Mouse (Mus musculus): ENCODE results near the gene Ctsj.
"Not testable (repeated sequence)": the region's sequence is repeated elsewhere in the genome, so short reads cannot be mapped to it uniquely, and the experiment has no call there.

The Ctsj gene

GRCm38 (mm10) chr13:61005859-61006258 lies at the start of gene Ctsj:
Ctsj (minus strand) TSS chr13:61005959.
- no peak for DNase-seq (ENCODE audit: low spot score in 2 of 2)

DNA sequence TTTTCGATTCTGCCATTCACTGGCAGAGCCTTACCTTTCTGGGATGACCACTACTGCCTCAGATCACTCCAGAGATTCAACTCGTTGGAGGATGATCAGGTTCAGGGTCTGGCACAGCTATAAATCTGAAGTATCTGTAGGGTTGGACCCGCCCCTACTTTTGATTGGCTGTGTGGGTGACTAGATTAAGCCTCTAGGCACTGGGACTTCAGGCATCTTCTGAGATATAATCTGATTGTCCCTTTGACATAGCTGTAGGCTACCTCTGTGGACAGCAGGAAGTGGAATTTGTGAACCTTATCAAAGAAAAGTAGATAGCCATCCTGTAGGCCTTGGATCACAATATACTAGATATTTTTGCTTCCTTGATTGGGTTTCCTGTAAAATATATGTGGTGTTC lies 34.8 kb upstream of the Ctsj start, which contains the start of gene Ctsq:
TSS of gene Ctsq (minus strand) at position 101 of the 400 bp plus-strand sequence.
- DNase-seq (ENCODE audit: low spot score in 2 of 2): no peak

DNA sequence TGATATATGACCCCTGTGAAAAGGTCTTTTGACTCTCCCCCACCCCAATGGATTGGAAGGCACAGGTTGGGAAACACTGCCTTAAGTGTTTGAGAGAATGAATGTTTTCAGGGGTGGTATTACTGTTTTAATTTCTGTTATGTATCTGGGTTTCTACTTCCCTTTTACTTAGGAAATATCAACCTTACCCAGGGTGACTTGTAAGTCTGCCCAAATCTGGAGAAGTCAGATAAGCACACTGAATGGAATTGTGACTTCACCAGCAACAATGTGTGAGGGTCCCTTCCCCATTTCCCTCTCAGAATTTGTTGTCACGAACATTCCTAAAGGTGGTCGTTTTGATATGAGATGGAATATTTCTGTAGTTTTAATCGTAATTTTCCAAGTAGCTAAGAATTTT lies 17.0 kb upstream of the Ctsj start:
- DNase-seq (ENCODE audit: low spot score in 2 of 2): no peak

DNA sequence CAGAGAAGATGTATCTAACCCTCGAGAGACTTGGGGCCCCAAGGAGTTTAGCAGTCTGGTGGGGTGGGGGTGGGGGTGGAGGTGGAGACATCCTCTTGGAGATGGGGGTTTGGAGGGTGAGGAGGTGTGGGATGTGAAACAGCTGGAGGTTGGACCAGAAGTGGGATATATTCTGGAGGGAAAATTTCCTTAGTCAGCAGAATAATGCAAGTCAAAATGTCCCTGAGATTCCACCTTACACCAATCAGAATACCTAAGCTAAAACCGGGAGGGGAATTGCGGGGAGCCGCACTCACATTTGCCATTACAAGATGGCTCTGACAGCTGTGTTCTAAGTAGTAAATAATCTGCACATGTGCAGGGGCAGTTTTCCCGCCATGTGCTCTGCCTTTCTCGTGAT lies 16.1 kb upstream of the Ctsj start:
- DNase-seq (ENCODE audit: low spot score in 2 of 2): no peak

- no peak for DNase-seq (ENCODE audit: low spot score in 2 of 2)
Measured at GRCm38 (mm10) chr13:61010171-61010570, 4.4 kb upstream of the Ctsj start.

DNA sequence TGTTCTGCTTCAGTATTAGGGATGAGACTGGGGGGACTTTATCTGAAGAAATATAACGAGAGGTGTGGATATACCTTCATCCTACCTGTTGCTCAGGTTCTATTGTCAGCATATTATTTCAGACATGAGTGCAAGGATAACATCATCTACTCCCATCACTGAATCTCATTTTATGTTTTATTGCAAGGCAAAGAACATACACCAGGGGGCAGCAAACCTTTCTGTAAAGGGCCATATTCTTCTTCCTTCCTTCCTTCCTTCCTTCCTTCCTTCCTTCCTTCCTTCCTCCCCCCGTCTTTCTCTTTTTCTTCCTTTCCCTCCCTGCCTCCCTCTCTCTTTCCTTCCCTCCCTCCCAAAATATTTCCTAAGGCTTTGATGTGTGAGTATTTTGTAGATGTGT lies 8.2 kb downstream of the Ctsj start:
- DNase-seq (ENCODE audit: low spot score in 2 of 2): no peak

- not testable (repeated sequence) for DNase-seq (ENCODE audit: low spot score in 2 of 2)
Measured at GRCm38 (mm10) chr13:60986915-60987314, 18.8 kb downstream of the Ctsj start.

GRCm38 (mm10) chr13:60972319-60972718 lies 33.4 kb downstream of the Ctsj start:
- not testable (repeated sequence) for DNase-seq (ENCODE audit: low spot score in 2 of 2)

- DNase-seq (ENCODE audit: low spot score in 2 of 2): peak in 1 of 2 experiments; percentile 3
Measured at GRCm38 (mm10) chr13:60963985-60964384, 41.8 kb downstream of the Ctsj start.

- no peak for DNase-seq (ENCODE audit: low spot score in 2 of 2)
Measured at GRCm38 (mm10) chr13:60961706-60962105, 44.1 kb downstream of the Ctsj start.

Measured in urinary bladder, adult 18-20 months (tissue).